Mouse (Mus musculus) layer of hippocampus, adult 2 months (tissue): Measurements from ENCODE around the gene Chmp5. TPM values are rescaled to one million over a fixed set of nuclear protein-coding genes. Genes with fewer than 3 reads are reported as not detected.

Experiments used
- DNase-seq, 2 experiments: peaks; one replicate each; pipeline ENCODE4 v3.0.0; 2022; ENCODE audit warnings: low spot score in 2 of 2
- H3K27ac ChIP-seq: fragments of 200-600 bp; 2 replicates; pipeline ENCODE4 v1.8.1; 2022
- H3K4me3 ChIP-seq: fragments of 200-600 bp; 2 replicates; pipeline ENCODE4 v1.8.1; 2022; ENCODE audit warnings: mild to moderate bottlenecking
- CTCF ChIP-seq: fragments of 200-600 bp; conservative IDR thresholded peaks from 2 replicates; pipeline ENCODE4 v1.8.1; 2022; ENCODE audit warnings: antibody characterized with exemption, mild to moderate bottlenecking, moderate library complexity
- total RNA-seq, 2 experiments: library from RNA; stranded (reverse); gene quantifications; 2 replicates each; pipeline ENCODE4 v1.2.3; 2021

The Chmp5 gene
- total RNA-seq, 2 experiments from 2014 or later = 81.5 to 84.7 TPM

DNA sequence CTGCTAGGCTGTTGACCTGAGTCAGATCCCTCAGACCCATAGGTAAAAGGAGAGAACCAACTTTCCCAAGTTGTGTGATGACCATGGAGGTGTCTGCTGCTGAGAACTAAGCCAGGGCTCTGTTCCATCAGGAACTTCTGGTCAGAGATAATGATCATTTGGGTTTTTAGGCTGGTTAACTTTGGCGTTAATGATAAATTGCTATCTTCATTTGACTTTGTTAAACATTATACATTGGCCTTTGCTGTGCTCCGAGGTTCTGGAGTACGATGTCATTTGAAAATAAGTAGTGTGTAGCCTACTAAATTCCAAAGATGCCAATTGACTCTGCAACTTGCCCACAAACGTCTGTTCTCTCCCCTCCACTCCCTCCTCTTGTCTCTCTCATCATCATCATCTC is 21.0 kb downstream of the Chmp5 start:
- TF ChIP-seq CTCF = no peak
- H3K4me3 ChIP-seq = no peak overlapping the region
- H3K27ac ChIP-seq = no peak overlapping the region
- no peak for DNase-seq

DNA sequence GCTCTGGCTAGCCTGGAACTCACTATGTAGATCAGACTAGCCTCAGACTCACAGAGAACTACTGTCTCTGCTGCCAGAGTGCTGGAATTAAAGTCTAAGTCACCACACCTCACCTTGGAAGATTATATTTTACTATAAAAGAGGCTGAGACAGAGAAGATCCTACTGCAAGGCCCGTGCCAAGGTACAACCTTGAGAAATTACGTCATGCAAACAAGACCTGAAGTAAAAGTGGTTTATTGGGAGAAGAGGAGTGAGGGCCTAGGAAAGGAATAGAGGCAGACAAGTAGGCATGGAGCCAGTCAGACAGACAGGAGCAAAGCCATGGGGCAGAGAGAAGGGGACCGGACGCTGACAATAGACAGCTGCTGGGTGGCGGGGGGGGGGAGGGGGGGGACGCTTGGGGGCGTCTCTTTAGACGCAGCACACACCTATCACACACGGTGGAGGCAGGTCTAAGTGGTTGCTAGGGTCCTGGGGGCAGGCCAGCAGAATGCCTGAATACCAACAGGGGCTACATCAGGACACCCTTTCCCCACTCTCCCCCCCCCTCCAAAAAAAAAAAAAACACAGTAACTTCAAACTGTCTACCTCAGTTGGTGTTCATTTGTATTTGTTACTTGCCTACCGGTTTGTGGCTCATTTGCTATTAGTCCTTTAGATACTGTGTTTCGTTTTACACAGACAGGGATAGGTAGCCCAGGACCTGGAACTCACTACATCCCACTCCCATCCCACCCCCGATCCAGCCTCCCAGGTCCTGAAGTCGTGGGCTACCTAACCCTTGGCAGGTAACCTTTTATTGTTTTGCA is 21.8 kb downstream of the Chmp5 start:
- no peak for TF ChIP-seq CTCF
- no peak for DNase-seq
- Histone ChIP-seq H3K4me3 (peak overlapping the region; percentile 99), H3K27ac (peak overlapping the region; percentile 97)

DNA sequence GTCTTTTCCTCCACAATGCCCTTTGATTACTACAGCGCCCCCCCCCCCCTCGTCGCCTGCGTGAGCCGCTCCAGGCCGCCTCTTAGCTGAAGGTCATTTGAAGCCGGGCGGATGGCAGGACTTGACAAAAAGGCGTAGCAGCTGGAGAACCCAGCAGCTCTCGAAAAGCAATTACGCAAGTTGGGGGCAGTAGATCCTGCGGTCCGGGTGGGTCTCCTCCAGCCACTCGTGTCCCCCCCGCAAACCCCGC is 22.3 kb downstream of the Chmp5 start:
- DNase-seq = no peak
- no peak for TF ChIP-seq CTCF
- Histone ChIP-seq H3K27ac (peak overlapping the region; percentile 97), H3K4me3 (peak overlapping the region; percentile 99)

DNA sequence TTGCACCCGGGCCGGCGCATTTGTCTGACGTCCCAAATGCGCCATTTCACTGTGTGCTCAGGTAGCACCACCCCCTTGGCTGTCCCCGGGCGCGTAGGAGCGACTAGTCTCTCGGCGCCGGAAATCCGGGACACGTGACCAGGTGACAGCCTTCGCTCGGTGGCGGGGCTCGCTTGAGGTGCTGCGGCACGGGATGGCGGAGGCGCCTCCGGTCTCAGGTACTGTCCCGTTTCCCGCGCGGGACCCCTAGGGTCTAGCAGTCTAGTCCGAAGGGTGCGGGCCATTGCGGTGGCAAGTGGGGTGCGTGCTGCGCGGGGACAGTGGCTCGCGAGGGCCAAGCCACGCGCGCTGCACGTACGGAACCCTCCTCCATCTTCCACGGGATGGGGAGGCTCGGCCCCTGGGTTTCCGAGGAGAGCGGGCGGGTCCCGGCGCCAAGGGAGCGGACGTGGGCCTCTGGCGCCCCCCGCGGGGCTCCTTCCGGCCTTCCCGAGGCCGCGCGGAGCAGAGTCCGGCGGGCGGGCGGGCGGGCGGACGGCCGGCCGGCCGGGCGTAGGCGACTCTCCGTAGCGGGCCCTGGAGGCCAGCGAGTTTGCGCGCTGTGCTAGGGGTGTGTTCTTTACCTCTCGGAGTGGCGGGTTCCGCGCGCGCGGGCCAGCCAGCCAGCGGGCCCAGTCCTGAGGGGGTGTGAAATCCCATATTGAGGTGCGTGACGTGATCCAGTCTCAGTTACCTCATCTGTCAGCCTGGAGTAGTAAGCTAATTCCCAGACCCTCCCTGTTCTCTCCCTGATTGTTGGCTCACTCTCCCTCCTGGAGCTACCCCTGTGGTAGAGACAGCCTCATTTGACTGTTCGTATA is 22.9 kb downstream of the Chmp5 start, which contains the start of gene Nfx1:
Gene Nfx1 (plus strand): TSS at position 65 of the 860 bp plus-strand sequence.
- peak; percentile 95 for DNase-seq
- H3K4me3 ChIP-seq = peak within 1 kb of the TSS; percentile 99
- no peak for TF ChIP-seq CTCF
- peak within 1 kb of the TSS; percentile 97 for H3K27ac ChIP-seq

DNA sequence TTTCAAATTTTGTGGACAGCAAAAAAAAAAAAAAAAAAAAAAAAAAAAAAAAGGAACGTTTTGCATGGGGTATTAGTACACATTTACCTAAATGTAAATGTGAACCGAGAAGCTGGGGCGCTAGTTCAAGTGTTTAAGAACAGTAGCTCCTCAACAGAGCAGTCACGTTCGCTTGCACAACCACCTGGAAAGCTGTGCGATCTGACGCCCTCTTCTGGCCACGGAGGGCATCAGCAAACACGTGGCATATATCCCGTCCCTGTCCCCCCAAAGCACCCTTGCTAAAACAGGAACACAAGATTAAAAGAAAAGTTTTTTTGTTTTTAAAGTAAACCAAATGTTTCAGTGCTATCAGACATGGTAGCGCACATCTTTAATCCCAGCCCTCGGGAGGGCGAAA is 23.5 kb downstream of the Chmp5 start:
- peak overlapping the region; percentile 97; the same call in 1 of the 2 replicates for H3K27ac ChIP-seq
- peak in 1 of 2 experiments; percentile 39 for DNase-seq
- TF ChIP-seq CTCF = peak; percentile 69
- H3K4me3 ChIP-seq = peak overlapping the region; percentile 99

DNA sequence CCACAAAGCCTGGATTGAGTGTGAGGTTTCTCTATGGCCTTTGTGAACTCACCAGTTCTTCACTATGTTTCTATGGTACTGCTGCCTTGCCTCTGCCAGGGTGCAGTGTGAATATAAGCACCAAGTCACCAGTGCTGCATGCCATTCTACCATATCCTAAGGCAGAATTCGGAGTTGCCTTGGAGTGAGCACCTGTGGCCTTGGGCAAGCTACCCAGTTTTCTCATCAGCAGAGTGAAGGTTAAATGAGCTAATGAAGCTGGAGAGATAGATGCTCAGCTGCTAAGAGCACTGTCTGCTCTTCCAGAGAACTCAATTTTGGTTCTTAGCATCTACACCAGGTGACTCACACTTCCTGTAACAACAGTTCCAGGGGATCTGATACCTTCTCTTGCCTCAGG is 25.8 kb downstream of the Chmp5 start:
- Histone ChIP-seq H3K27ac (no peak overlapping the region), H3K4me3 (no peak overlapping the region)
- DNase-seq = no peak
- no peak for TF ChIP-seq CTCF

DNA sequence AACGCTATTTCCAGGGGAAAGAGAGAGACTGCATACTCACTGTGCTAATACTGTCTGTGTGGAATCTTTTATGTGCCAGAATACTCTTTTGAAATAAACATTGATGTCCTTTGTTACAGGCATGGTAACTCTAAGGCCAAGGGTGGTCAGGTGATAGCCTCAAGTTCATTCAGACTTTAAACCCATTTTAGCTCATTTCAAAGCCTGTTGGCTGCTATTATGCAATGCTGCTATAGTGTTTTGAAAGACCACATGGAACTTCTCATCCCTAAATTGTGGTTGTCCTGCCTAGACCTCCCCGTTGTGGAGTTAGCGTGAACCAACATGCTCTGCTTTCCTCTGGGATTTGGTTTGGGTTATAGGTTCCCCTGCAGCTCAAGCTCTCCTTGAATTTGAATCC is 27.5 kb downstream of the Chmp5 start:
- Histone ChIP-seq H3K27ac (peak overlapping the region; percentile 23; the same call in 1 of the 2 replicates), H3K4me3 (no peak overlapping the region)
- DNase-seq = no peak
- TF ChIP-seq CTCF = no peak

DNA sequence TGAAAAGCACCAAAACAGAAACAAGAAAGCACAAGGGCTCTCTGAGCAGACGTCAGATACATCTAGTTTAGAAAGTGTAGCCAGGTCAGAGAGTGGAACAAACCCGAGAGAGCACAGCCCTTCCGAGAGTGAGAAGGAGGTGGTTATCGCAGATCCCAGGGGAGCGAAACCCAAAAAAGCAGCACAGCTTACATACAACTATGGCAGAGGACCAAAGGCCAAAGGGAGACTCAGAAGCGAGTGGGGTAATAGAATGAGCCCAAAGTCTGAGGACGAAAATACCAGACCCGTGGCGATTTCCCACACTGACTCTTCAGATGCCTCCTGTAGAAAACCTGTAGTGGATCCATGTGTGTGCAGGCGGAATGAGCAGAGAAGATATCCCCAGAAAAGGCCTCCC is 28.4 kb downstream of the Chmp5 start:
- DNase-seq = no peak
- no peak for TF ChIP-seq CTCF
- no peak overlapping the region for H3K27ac ChIP-seq
- no peak overlapping the region for H3K4me3 ChIP-seq

DNA sequence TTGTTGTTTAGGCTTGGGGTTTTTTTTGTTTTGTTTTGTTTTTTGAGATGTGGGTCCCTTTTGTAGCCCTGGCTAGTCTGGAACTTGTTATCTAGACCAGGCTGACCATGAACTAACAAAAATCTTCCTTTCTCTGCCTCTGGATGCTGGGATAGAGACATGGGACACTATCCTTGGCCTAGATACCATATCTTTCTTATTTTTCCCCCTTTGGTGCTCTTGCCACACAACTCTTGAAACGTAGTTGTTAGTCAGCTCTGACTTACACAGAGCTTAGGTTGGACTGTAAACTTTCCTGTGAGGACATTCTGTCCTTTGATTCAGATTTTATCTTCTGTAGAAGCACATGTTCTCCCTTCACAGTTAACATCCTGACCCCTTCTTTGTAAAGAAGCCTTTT is 31.2 kb downstream of the Chmp5 start:
- H3K4me3 ChIP-seq = no peak overlapping the region
- no peak for TF ChIP-seq CTCF
- H3K27ac ChIP-seq = no peak overlapping the region
- DNase-seq = no peak

DNA sequence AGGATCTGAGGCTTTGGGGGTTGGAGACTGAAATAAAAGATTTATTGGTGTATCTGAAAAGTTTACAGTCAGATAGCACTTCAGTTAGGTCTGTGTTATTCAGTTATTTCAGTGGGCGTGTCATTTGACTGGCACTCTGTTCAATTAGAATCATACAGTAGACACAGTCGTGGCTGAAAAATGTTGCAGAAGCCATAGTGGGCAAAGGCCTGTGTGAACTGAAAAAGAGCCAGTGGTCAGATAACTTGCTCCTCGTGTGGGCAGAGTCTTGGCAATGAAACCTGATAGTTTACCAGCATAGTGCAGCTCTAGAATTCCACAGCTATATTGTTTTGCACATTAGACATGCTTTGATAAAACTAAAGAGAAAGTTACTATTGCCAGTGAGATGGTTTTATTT is 34.3 kb downstream of the Chmp5 start:
- no peak for DNase-seq
- H3K4me3 ChIP-seq = no peak overlapping the region
- TF ChIP-seq CTCF = no peak
- H3K27ac ChIP-seq = no peak overlapping the region

DNA sequence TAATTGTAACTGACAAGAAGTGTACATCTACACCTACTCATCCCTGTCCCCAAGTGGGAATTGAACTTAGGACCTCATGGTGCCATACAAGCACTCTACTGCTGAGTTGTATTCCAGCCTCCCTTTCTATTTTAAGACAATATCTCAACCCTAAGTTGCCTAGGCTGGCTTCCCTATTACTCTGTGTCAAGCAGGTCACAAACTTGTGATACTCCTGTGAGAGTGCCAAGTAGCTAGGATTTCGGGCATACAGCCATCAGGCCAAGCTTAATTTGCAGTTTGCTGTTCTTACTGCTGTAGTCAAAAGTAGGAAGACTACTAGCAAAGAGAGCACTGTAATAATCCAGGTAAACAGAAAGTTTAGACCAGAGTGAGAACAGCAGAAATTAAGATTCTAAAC is 35.5 kb downstream of the Chmp5 start:
- TF ChIP-seq CTCF = no peak
- no peak for DNase-seq
- Histone ChIP-seq H3K27ac (no peak overlapping the region), H3K4me3 (no peak overlapping the region)

DNA sequence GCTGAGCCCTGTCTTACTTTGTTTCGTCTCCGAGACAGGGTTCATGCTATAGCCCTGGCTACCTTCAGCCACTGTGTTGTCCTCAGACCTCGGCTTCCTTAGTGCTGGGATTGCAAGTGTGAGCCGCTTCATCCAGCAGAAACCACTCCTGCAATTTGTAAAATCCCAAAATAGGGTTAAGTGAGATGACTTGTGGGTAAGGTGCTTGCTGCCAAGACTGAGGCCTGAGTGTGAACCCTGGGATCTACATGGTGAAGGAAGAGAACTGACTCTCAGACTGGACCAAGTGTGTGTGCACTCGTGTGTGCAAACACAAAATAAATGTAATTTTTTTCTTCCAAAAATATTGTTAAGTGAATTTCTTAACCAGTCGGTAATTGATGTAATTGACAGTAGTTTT is 41.4 kb downstream of the Chmp5 start:
- DNase-seq = no peak
- no peak for TF ChIP-seq CTCF
- H3K27ac ChIP-seq = no peak overlapping the region
- H3K4me3 ChIP-seq = no peak overlapping the region

DNA sequence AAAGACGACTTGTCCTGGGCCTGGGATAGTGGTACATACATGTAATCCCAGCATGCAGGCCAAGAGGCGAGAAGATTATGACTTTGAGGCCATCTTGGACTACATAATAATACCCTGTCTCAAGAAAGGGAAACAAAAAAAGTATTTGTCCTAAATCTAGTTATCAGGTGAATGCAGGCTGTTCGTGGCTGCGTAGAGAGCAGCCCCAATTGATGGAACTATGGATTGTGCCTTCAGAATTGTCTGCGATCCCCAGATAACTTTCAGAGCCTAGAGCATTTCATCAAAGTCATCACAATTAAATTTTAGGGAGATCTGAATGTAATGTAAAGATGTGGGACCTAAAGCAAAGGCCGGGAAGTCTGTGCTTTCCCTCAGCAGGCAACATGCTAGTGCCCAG is 48.1 kb downstream of the Chmp5 start:
- no peak overlapping the region for H3K27ac ChIP-seq
- no peak overlapping the region for H3K4me3 ChIP-seq
- no peak for TF ChIP-seq CTCF
- DNase-seq = no peak

DNA sequence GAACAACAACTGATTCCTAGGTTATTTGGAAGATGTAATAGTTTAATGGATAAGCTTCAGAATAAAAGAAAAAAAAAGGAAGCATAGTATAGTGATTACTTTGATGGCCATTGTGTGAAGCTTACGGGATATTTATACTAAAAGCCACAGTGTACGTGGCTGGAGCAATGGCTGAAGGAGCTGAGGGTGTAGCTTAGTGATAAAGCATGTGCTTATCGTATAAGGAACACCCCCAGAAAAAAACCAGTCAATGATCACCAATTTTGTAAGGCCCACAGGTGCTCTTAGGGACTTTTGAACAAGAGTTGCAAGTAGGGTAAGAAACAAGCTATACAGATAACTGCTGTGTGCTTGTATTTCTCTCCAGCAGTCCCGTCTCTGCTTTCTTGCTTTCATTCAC is 49.7 kb downstream of the Chmp5 start:
- no peak for TF ChIP-seq CTCF
- no peak for DNase-seq
- Histone ChIP-seq H3K4me3 (no peak overlapping the region), H3K27ac (no peak overlapping the region)
